Mouse (Mus musculus): Measurements from ENCODE around the gene Zmynd8. TPM values are rescaled to one million over a fixed set of nuclear protein-coding genes. Genes with fewer than 3 reads are reported as not detected.

The Zmynd8 gene
- total RNA-seq, 2 experiments from 2014 or later, result 119 to 184 TPM

DNA sequence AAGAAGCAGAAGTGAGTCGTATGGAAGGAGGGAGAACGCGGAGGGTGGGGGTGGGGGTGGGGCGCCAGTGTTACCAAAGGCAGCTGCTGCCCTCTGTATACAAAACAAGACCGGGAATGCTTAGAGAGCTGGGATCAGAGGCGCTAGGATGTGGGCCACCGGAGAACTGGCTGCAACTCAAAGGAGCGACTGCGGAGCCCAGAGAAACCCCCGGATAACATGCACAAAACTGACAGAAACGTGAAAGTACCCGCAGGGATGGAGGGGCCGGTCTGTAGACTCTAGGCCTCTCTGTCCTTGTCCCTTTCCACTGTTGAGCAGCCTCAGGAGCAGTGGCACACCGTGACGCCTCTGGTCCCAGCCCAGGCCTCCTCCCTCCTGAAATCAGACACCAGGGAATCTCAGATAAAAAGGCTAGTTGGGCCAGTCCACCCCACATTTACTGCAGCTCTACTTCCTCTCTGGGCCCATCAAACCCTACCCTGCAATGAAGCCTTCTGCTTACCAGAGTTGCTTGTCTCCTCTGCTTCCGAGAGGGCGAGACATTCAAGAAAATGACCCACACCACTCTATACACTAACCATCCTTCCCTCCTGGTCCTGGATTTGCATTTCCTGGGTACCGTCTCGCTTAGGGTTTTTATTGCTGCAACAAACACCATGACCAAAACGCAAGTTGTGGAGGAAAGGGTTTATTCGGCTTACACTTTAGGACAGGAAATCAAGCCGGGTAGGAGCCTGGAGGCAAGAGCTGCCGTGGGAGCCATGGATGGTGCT lies 1.7 kb upstream of the Zmynd8 start:
- intact Hi-C loops (cut with DNase I), result no loop called here
- DNase-seq (ENCODE audit: low spot score in 2 of 2), result no peak

DNA sequence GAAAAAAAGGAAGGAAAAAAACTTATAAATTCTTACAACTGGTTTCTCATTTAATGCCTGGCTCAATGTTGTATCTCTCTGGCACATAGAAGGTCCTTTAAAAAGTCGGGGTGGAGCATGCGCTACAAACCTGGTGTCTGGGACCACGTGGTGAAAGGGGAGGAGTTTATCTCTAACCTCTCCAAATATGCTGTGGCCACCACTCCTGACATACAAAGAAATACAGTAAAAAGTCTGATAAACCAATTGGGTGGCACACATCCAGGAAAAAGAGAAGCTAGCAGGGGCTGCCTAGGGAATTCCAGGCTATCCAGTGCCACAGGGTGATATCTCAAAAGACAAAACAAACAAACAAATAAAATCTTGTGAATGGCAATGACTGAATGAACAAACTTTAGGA lies 1.1 kb upstream of the Zmynd8 start:
- intact Hi-C loops (cut with DNase I), result no loop called here
- DNase-seq (ENCODE audit: low spot score in 2 of 2), result no peak

DNA sequence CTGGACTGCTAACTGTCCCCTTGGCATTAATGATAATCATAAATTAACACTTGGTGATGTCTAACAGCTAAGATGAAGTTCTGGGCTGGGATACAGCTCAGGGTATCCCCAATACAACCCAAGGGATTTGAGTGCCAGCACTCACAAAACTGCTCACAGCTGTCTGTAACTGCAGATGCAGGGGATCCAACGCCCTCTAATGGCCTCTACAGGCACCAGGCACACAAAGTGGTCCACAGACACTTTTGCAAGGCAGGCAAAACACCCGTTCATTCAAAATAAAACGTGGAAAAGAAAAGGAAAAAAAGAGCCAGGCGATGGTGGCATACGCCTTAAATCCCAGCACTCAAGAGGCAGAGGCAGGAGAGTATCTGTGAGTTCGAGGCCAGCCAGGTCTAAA lies 658 bp upstream of the Zmynd8 start:
- intact Hi-C loops (cut with DNase I), result no loop called here
- DNase-seq (ENCODE audit: low spot score in 2 of 2), result no peak

DNA sequence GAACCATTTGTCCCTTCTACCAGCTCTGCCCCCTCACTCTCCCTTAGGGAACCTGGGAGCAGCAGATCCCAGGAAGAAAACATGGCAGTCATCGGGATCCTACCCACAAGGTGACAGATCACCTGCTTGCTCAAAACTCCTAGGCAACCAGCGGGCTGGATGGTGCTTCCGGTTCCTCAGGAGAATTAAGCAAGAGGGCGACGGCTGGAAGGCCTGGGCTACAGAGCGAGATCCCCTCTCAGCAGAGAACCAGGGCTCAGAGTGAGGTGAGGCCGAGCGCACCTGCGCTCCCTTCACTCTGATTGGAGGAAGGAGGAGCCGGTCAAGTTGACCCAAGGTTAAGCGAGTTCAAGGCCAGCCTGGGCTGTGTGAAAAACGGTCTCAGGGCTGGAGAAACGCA lies 2.6 kb downstream of the Zmynd8 start:
- DNase-seq (ENCODE audit: low spot score in 2 of 2), result no peak
- intact Hi-C loops (cut with DNase I), result no loop called here

DNA sequence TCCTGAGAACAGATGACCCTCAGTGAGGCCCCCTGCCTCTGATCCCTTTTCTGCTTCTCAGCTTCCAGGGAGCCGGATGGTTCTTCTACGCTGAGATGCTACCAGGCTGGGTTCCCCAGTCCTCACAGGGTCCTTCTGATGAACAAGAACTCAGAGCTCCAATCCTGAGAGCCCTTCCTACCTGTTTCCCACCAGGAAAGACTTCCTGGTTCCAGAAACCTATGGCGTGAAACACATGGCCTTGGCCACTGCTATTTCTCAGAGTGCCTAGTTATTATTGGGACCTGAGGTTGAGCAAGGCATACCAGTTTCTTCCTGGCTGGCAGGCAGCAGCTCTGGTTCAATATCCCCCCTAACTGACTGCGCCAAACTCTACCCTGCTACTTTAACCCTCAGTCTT lies 3.1 kb downstream of the Zmynd8 start:
- DNase-seq (ENCODE audit: low spot score in 2 of 2), result no peak
- intact Hi-C loops (cut with DNase I), result no loop called here

DNA sequence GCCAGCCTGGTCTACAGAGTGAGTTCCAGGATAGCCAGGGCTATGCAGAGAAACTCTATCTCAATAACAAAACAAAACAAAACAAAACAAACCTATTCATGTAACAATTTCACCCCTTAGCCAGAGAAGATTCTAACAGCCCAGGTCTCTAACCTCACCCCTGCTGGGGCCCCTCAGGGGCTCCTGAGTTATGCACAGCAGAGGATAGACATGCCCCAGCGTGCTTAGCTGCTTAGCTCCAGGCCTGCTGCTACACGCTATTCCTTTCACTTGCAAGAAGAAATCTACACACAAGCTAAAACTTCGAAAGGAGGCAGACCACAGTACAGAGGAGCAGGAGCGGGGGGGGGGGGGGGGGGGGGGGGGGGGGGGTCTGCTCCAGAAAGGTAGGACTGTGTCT lies 4.3 kb downstream of the Zmynd8 start:
- no peak for DNase-seq (ENCODE audit: low spot score in 2 of 2)
- intact Hi-C loops (cut with DNase I), result no loop called here

DNA sequence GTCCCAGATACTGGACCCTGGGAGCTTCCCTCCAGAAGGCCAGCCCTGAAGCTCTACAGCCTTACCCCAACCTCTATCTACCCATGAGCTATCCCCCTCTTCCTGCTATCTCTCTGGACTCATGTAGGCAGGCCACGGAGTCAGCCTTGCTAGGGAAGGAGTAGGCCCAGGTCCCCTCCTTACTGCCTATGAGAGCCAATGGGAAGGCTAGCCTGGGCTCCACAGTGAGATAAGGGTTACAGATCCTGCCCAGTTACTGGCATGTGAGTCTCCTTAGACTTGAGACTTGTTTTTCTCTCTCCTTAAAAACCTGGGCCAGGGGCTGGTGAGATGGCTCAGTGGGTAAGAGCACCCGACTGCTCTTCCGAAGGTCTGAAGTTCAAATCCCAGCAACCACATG lies 5.6 kb downstream of the Zmynd8 start:
- no peak for DNase-seq (ENCODE audit: low spot score in 2 of 2)
- intact Hi-C loops (cut with DNase I), result no loop called here

DNA sequence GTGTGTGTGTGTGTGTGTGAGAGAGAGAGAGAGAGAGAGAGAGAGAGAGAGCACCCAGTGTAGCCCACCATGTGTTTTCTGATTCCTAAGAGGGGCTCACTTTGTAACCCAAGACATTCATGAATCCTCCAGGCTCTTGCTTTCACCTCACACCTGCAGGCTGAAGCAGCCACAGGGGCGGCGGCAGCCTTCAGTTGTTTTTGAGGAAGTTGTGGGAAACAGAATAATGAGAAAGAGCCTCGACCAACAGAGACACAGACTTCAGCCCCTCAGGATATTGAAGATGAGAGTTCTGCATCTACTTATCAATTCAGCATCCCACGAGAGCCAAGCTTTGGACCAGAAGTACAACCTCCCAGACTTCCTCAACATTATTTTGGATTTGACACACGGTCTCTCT lies 6.2 kb downstream of the Zmynd8 start:
- no peak for DNase-seq (ENCODE audit: low spot score in 2 of 2)
- intact Hi-C loops (cut with DNase I), result no loop called here

DNA sequence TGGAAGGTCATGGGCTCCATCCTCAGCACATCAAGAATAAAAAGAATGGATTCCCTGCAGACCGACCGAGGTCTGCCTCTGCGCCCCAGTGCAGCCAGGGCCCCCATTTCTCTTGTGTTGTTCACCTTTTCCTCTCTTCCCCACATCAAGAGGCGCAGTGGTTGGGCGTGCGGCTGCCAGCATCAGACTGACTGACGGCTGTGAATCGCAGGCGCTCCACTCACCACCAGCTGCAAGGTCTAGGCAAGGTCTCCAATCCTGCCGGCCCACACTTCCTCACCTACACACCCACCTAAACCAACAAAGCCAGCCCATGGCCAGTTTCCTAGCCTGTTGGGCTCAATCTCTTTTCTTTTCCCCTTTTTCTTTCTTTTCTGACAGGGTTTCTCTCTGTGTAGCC lies 8.4 kb downstream of the Zmynd8 start:
- intact Hi-C loops (cut with DNase I), result no loop called here
- DNase-seq (ENCODE audit: low spot score in 2 of 2), result no peak

DNA sequence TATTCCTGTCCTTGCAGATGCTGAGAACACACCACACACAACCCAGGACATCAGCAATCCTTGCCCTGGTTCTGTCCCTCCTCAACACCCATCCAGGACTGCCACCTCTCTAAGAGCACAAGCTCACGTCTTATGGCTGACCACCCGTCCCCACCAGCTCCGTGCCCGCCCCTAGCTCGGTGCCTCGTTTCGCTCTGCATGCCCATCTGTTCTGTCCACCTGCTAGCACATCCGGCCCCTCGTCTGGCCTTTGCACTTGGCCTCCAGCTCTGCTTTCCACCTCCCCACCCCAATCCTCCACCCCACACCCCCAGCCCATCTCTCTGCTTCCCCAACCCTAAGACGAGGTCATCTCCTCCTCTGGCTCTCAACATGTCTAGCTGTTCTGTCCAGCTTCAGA lies 8.9 kb downstream of the Zmynd8 start:
- intact Hi-C loops (cut with DNase I), result no loop called here
- DNase-seq (ENCODE audit: low spot score in 2 of 2), result no peak

DNA sequence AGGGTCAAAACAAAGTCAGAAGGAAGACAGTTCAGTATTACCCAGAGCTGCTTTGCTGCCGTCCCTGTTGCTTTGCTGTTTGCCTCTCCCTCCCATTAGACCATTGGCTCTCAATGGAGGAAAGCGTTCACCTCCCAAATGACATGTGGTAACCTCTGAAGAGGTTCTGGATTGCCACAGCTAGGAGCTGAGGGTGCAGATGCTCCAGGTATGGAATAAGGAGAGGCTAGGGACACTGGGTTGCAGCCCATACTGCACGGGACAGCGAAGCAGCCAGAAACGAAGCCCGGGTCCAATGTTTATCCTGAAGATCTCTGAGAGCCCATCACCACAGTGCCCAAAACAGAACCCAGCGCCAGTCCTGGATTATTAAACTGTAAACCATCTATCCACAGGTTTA lies 9.6 kb downstream of the Zmynd8 start:
- intact Hi-C loops (cut with DNase I), result no loop called here

DNA sequence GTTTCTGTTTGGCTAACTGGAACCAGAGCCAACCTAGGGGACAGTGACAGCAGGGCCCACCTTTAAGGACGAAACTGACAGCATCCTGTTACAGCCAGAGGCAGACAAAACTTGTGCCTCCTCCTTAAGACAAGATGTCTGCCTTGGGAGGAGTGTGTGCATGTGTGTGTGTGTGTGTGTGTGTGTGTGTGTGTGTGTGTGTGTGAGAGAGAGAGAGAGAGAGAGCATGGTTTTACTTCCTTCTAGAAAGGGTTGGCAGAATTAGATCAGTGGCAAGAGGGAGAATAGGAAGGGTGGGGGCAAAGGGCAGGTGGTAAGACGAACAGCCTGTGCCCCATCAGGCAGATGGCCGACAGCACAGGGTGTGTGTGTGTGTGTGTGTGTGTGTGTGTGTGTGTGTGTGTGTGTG lies 10.0 kb downstream of the Zmynd8 start:
- intact Hi-C loops (cut with DNase I), result no loop called here
- DNase-seq (ENCODE audit: low spot score in 2 of 2), result no peak

More for the DNA sequence above, 9.6 kb downstream of the Zmynd8 start:
- no peak for DNase-seq (ENCODE audit: low spot score in 2 of 2)

DNA sequence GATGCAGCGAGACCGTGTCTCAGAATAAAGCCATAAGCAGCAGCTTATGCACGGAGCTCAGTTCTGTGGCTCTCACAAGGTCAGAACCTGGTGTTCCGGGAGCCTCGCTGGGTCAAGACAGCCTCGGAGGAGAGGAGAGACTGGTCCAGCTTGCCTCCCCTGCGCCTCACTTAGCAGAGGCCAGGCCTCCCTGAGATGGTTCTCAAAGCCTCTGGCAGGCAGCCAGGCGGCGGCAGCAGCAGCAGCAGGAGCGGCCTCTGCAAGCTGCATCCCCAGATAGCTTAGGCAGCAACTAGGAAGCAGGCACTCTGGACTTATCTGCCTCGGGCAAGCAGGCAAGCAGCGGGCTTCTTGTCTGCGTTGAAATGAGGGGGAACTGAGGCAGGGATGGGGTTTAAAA lies 10.4 kb downstream of the Zmynd8 start:
- peak; percentile 68 to 77 for DNase-seq (ENCODE audit: low spot score in 2 of 2)
- intact Hi-C loops (cut with DNase I), result no loop called here

DNA sequence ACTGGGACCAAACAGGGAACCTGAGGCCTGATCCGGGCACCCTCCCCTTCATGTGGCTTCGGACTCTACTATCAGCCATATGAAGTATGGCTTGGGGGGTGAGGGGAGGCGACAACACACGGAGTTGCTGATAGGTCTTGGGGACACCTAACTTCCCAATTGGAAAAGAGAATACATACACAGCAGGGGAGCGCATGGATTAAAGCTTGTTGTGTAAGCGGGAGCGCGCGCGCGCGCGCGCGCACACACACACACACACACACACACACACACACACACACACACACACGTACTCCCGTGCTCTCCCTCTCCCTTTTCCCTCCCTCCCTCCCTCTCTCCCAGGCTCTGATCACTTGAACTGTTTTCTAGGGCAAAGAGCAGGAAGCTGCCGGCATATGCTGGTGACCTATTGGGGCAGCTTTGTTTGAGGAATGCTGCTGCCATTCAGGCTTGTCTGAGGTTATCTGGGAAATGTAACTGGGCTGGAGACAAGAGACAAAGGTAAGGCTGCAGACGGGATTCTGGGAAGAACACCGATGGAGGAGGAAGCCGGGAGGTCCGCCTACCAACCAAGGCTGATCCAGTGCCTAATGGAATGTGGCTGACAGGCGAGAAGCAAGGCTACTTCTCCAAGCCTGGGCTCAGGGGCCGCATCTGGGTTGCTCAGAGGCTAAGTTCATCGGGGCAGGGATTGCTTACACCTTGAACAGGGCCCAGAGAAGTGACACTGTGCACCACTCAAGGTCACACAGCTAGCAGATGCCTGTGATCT lies 11.8 kb downstream of the Zmynd8 start:
- intact Hi-C loops (cut with DNase I), result no loop called here

DNA sequence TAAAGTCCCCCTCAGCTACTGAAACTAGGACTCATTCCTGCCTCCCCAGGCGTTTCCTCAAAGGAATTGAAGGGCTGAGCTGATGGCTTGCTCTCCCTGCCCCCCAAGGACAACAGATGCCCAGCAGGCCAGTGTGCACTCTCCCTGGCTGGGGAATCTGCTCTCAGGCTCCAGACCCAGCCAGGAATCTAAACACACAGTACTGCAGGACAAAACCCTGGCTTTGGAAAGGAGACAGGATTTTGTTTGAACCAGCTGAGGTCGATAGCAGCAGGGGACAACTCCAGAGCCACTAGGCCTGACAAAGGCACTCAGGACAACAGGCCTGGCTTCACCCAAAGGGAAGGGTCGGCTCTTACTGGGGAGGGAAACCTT lies 12.3 kb downstream of the Zmynd8 start:
- no peak for DNase-seq (ENCODE audit: low spot score in 2 of 2)
- intact Hi-C loops (cut with DNase I), result no loop called here

More for the DNA sequence above, 11.8 kb downstream of the Zmynd8 start:
- peak in 1 of 2 experiments; percentile 45 for DNase-seq (ENCODE audit: low spot score in 2 of 2)

DNA sequence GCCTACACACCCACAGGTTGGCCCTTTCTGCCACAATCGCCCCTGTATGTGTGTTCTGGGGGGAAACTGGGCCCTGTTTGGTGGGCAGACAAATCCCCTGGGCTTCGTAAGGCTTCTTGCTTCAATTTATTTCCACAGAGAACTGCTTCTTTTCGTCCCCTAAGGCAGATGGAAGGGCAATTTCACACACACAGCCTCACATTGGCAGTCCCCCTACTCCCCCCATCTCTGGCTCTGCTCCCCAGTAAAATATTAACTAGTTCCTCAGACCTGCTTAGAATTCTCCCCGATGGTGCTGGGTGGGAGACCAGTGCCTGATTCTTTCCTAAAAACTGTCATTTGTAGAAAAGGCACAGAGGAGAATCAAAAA lies 12.9 kb downstream of the Zmynd8 start:
- DNase-seq (ENCODE audit: low spot score in 2 of 2), result no peak
- intact Hi-C loops (cut with DNase I), result no loop called here

DNA sequence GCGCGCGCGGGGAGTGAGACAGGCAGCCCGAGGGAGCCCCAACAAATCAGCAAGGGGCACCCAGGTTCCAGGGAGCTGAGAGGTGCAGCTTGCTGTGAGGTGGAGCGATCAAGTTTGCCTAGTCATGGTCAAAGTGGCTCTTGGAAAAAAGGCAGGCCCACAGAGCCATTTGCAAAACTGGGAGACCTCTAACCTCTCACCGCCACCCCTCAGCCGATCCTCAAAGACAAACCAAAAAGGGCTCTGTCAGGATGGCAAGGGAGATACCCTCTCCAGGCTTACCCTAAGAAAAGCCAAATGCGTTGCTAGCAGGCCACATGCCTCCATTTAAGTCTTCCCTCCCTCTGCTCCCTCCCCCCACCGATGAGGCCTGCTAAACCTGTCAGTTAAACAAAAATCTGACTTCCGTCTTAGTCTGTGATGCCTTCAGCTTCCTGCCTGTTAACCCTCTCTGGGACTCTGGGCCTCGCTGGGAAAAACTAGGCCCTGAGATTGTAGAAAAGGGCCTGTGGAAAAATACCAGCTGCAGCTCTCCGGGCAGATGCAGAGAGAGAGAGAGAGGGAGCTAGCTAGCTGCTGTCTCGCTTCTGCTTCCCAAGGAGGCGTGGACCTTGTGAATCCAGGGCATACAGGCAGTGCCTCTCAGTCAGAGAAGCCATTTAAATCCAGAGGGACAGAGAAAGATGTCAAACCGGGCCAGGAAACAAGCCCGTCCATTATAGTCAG lies 13.4 kb downstream of the Zmynd8 start:
- DNase-seq (ENCODE audit: low spot score in 2 of 2), result peak; percentile 70 to 72
- intact Hi-C loops (cut with DNase I), result no loop called here

DNA sequence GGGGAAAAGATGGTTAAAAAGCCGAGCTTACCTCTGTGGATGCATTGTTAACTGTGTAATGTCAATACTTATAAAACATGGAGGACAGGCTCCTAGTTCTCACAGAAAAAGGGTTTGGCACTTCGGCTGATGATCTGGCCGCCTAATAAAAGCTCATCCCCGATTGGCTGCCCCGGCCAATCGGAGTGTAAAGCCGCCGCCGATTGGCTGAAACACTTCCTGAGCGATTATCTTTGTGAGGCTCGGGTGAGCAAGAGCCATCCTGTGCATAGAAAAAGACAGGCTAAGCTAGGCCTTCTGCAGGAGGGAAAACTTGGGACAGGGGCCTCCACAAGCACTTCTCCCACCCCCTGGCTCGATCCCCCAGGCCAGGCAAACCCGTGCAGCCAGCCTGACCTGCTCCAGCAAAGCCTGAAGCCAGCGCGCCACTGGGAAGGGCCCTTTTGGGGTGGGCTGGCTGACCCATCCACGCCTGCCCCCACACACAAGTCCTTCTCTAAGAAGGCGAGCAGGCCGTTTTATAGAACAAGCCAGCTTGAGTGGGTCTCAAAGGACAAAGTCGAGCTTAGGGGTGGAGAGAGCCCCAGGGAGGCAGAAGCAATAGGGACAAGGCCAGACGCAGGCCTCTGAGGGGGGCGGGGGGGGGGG lies 14.1 kb downstream of the Zmynd8 start:
- intact Hi-C loops (cut with DNase I), result no loop called here
- peak; percentile 99 for DNase-seq (ENCODE audit: low spot score in 2 of 2)

DNA sequence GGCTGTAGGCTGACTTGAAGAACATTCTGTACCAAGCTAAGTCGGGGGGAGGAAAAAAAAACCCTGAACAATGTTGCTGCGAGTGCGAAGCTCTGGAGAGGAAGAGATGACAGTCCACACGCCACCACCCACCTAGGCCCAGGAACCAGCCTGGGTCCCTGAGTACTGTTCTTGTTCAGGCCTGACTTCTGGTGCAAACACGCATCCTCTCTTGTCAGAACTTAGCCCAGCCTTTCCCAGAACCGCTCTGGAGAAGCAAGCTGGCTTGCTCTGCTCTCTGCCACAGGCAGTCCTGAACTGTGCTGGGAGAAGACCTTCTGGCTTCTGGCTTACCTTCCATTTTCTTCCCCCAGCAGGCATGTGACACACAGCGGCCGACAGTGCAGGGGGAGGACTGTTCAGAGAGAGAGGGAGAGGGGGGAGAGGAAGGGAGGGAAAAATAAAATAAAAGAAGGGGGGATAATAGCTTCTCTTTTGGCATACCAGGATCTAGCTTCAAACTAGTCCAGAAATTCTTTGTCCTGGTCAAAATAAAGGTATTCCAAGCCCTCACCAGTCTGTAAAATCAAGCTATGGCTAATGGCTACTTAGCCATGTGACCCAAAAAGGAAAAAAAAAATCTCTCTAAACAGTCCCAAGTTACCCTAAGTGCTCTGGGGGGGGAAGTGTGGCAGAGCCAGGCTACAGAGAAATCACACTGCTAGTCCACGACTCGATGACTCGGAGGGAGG lies 14.8 kb downstream of the Zmynd8 start:
- intact Hi-C loops (cut with DNase I), result loop anchor here (2.0 kb wide), 1 partner anchor 27 kb away; no protein-coding TSS in a partner anchor
- peak; percentile 86 for DNase-seq (ENCODE audit: low spot score in 2 of 2)
